Mouse (Mus musculus) E14TG2a.4 (cell line): ENCODE results near the gene Pip5k1a.

Source experiments
- CTCF ChIP-seq: conservative IDR thresholded peaks from 2 replicates; pipeline ENCODE4 v1.5.1; 2014; ENCODE audit warnings: low read length
- NANOG ChIP-seq: IDR thresholded peaks from 2 replicates; pipeline ENCODE4 v1.6.1; 2014; ENCODE audit warnings: borderline replicate concordance, low read length, mixed read lengths

- TF ChIP-seq CTCF (no peak), NANOG (no peak)
These were observed 58.8 kb downstream of the Pip5k1a start for GRCm38 (mm10) chr3:95047914-95048313.
